Mouse (Mus musculus) CH12.LX (cell line): Measurements from ENCODE around the gene Cish. TPM values are rescaled to one million over a fixed set of nuclear protein-coding genes. Genes with fewer than 3 reads are reported as not detected.

Experiments
- DNase-seq: peaks from one replicate; pipeline ENCODE4 v3.0.0-alpha.2; 2013; ENCODE audit errors: extremely low read depth
- H3K27ac ChIP-seq: 2 replicates; pipeline ENCODE4 v1.5.1; 2012; ENCODE audit warnings: low read depth, mild to moderate bottlenecking, control low read depth, moderate library complexity; ENCODE audit not compliant: insufficient read depth
- H3K27me3 ChIP-seq: replicated peaks from 2 replicates; pipeline ENCODE3; 2012; ENCODE audit warnings: inconsistent platforms
- H3K36me3 ChIP-seq, 2 experiments: replicated peaks in 1 of 2; 2 replicates each; pipeline versions ENCODE3 to v1.6.1; 2012; ENCODE audit warnings: inconsistent platforms in 1 of 2, low read length in 1 of 2, mild to moderate bottlenecking in 1 of 2, mixed read lengths in 1 of 2, moderate library complexity in 1 of 2; ENCODE audit not compliant: control insufficient read depth in 1 of 2, insufficient read depth in 1 of 2
- H3K4me1 ChIP-seq, 2 experiments: 2 replicates each; pipeline ENCODE4 v1.6.1; 2012; ENCODE audit warnings: inconsistent platforms in 1 of 2, moderate library complexity in 1 of 2; ENCODE audit not compliant: insufficient read depth in 2 of 2, control insufficient read depth in 1 of 2
- H3K4me2 ChIP-seq: 2 replicates; pipeline ENCODE4 v1.6.1; 2012; ENCODE audit warnings: low read depth, mild to moderate bottlenecking, control low read depth; ENCODE audit not compliant: poor library complexity, insufficient read depth, severe bottlenecking
- H3K4me3 ChIP-seq, 3 experiments: fragments of 150-350 bp in 1 of 3; sonication (generic) in 1 of 3; replicated peaks in 1 of 3; 2 replicates each; pipeline versions ENCODE3 to v1.5.1; 2011 to 2012; ENCODE audit warnings: low read depth in 2 of 3, low read length in 2 of 3, mild to moderate bottlenecking in 2 of 3, moderate library complexity in 2 of 3, control low read depth in 1 of 3, improper control_type of control experiment in 1 of 3, inconsistent platforms in 1 of 3, mixed read lengths in 1 of 3; ENCODE audit not compliant: poor library complexity in 1 of 3
- H3K79me2 ChIP-seq: replicated peaks from 2 replicates; pipeline ENCODE4 v1.6.1; 2012; ENCODE audit warnings: mild to moderate bottlenecking, moderate library complexity; ENCODE audit not compliant: control insufficient read depth, poor library complexity, insufficient read depth, severe bottlenecking; ENCODE audit errors: extremely low read depth
- H3K9ac ChIP-seq: 2 replicates; pipeline ENCODE4 v1.6.1; 2012; ENCODE audit warnings: low read depth, mild to moderate bottlenecking, control low read depth, moderate library complexity; ENCODE audit not compliant: insufficient read depth
- H3K9me3 ChIP-seq: replicated peaks from 2 replicates; pipeline ENCODE3; 2012; ENCODE audit warnings: low read length, inconsistent platforms, mixed read lengths
- CHD1 ChIP-seq: IDR thresholded peaks from 2 replicates; pipeline ENCODE4 v1.6.1; 2012; ENCODE audit warnings: low read depth, low read length, improper control_type of control experiment, inconsistent platforms
- E2F4 ChIP-seq: IDR thresholded peaks from 2 replicates; pipeline ENCODE4 v1.6.1; 2011; ENCODE audit warnings: low read depth, low read length, improper control_type of control experiment; ENCODE audit not compliant: insufficient replicate concordance
- EP300 ChIP-seq: IDR thresholded peaks from 2 replicates; pipeline ENCODE4 v1.6.1; 2011; ENCODE audit warnings: low read length, improper control_type of control experiment
- GABPA ChIP-seq: IDR thresholded peaks from 2 replicates; pipeline ENCODE4 v1.6.1; 2012; ENCODE audit warnings: low read depth, low read length, improper control_type of control experiment, inconsistent platforms; ENCODE audit not compliant: insufficient replicate concordance
- JUN ChIP-seq: IDR thresholded peaks from 2 replicates; pipeline ENCODE4 v1.6.1; 2011; ENCODE audit warnings: low read depth, mild to moderate bottlenecking, low read length, improper control_type of control experiment, moderate library complexity; ENCODE audit not compliant: insufficient read depth
- KAT2A ChIP-seq: IDR thresholded peaks from 2 replicates; pipeline ENCODE4 v1.6.1; 2012; ENCODE audit warnings: low read length, improper control_type of control experiment, inconsistent platforms; ENCODE audit not compliant: insufficient replicate concordance
- MAX ChIP-seq: IDR thresholded peaks from 2 replicates; pipeline ENCODE4 v1.6.1; 2011; ENCODE audit warnings: low read length, improper control_type of control experiment
- MYC ChIP-seq: IDR thresholded peaks from 2 replicates; pipeline ENCODE4 v1.6.1; 2011; ENCODE audit warnings: low read depth, mild to moderate bottlenecking, improper control_type of control experiment, low read length
- NRF1 ChIP-seq: IDR thresholded peaks from 2 replicates; pipeline ENCODE4 v1.6.1; 2014; ENCODE audit warnings: low read depth, mild to moderate bottlenecking, inconsistent platforms, low read length, improper control_type of control experiment, moderate library complexity
- POLR2AphosphoS2 ChIP-seq: IDR thresholded peaks from 2 replicates; pipeline ENCODE4 v1.6.1; 2011; ENCODE audit warnings: low read depth, low read length, improper control_type of control experiment
- RCOR1 ChIP-seq: conservative IDR thresholded peaks from 2 replicates; pipeline ENCODE4 v1.6.1; 2012; ENCODE audit warnings: low read depth, mild to moderate bottlenecking, inconsistent platforms, low read length, improper control_type of control experiment
- TCF12 ChIP-seq: IDR thresholded peaks from 2 replicates; pipeline ENCODE4 v1.6.1; 2014; ENCODE audit warnings: low read depth, mild to moderate bottlenecking, inconsistent platforms, low read length, improper control_type of control experiment
- ZC3H11A ChIP-seq: IDR thresholded peaks from 2 replicates; pipeline ENCODE4 v1.6.1; 2012; ENCODE audit warnings: low read depth, mild to moderate bottlenecking, inconsistent platforms, low read length, improper control_type of control experiment
- ZNF384 ChIP-seq: IDR thresholded peaks from 2 replicates; pipeline ENCODE4 v1.6.1; 2012; ENCODE audit warnings: low read depth, low read length, improper control_type of control experiment, inconsistent platforms
- dilution Hi-C: fragments of 300-500 bp; cut with MboI; formaldehyde crosslinking; loops from 2 replicates; pipeline ENCODE4 v1.14.3; 2020; ENCODE audit warnings: low sequenced_read_pairs; ENCODE audit not compliant: extremely low pct_unique_long_range_greater_than_20kb, extremely low pct_ligation_motif_present
- in situ Hi-C: fragments of 300-500 bp; cut with MboI; formaldehyde crosslinking; loops from 3 replicates; pipeline ENCODE4 v1.14.3; 2019; ENCODE audit warnings: low sequenced_read_pairs, low pct_ligation_motif_present, low pct_unique_long_range_greater_than_20kb, mixed read lengths
- polyA plus RNA-seq: library from polyadenylated mRNA; unstranded; fragments of >175 nt; gene quantifications from 2 replicates; pipeline ENCODE4 v1.2.1, GENCODE M21; 2012; ENCODE audit warnings: low read depth; ENCODE audit not compliant: insufficient read length
- total RNA-seq, 2 experiments: library from RNA; depleted of rRNA; stranded (reverse); fragments of 300-350 nt in 1 of 2; fragments of >200 nt in 1 of 2; gene quantifications; 2 replicates each; pipeline ENCODE4 v1.2.3; 2012 to 2014

Cish gene
- total and polyA plus RNA-seq, 3 experiments, result 0.43 to 4.6 (median 3.5) TPM

GRCm38 (mm10) chr9:107324799-107325561, 29.2 kb downstream of the Cish start:
- Histone ChIP-seq H3K4me1 (peaks cover 0 to 31% of the 10 kb centered on the region in 2 experiments; a peak in 2 of 4 replicates), H3K9me3 (no peaks in the 10 kb centered on the region), H3K9ac (no peak overlapping the region), H3K4me3 (no peak overlapping the region), H3K4me2 (no peak overlapping the region), H3K79me2 (no peaks in the 10 kb centered on the region), H3K36me3 (peaks cover 18 to 40% of the 10 kb centered on the region in 2 experiments), H3K27ac (no peak overlapping the region), H3K27me3 (no peaks in the 10 kb centered on the region)
- TF ChIP-seq GABPA (no peak), NRF1 (no peak), EP300 (no peak), MYC (no peak), TCF12 (no peak), CHD1 (no peak)
- in situ Hi-C loops (no loop called here), dilution Hi-C loops (no loop called here)
- no peak for DNase-seq

- dilution Hi-C loops, result no loop called here
- H3K9ac ChIP-seq, result no peak overlapping the region
- H3K27me3 ChIP-seq, result no peaks in the 10 kb centered on the region
- H3K9me3 ChIP-seq, result no peaks in the 10 kb centered on the region
- no peak overlapping the region for H3K4me3 ChIP-seq
- no peak for TF ChIP-seq RCOR1
- no peak for TF ChIP-seq ZC3H11A
- no peak for TF ChIP-seq E2F4
- no peak for TF ChIP-seq GABPA
- no peak for TF ChIP-seq MAX
- no peak for TF ChIP-seq POLR2AphosphoS2
- TF ChIP-seq JUN, result no peak
- no peak for TF ChIP-seq ZNF384
- TF ChIP-seq KAT2A, result no peak
- in situ Hi-C loops, result no loop called here
- no peaks in the 10 kb centered on the region for H3K79me2 ChIP-seq
- H3K4me1 ChIP-seq, result peaks cover 0 to 34% of the 10 kb centered on the region in 2 experiments; a peak in 2 of 4 replicates
- DNase-seq, result no peak
- H3K36me3 ChIP-seq, result peaks cover 18 to 45% of the 10 kb centered on the region in 2 experiments
- H3K4me2 ChIP-seq, result no peak overlapping the region
- H3K27ac ChIP-seq, result no peak overlapping the region
These were observed 30.1 kb downstream of the Cish start for GRCm38 (mm10) chr9:107325904-107326303.
